Mouse (Mus musculus) G1E (cell line): Measurements from ENCODE around the gene Otog. TPM values are rescaled to one million over a fixed set of nuclear protein-coding genes. Genes with fewer than 3 reads are reported as not detected.

ENCODE experiments used
- ATAC-seq: 2 replicates; pipeline ENCODE4 v1.8.0; 2016; ENCODE audit warnings: mild to moderate bottlenecking; ENCODE audit not compliant: insufficient number of reproducible peaks, poor library complexity, low FRiP score, severe bottlenecking; ENCODE audit errors: extremely low read depth
- DNase-seq: peaks from one replicate; pipeline ENCODE4 v3.0.0; 2012; ENCODE audit warnings: low spot score
- H3K27me3 ChIP-seq: 2 replicates; pipeline ENCODE4 v1.6.1; 2012; ENCODE audit warnings: mild to moderate bottlenecking, low read length, inconsistent platforms; ENCODE audit not compliant: insufficient read depth
- H3K36me3 ChIP-seq: replicated peaks from 2 replicates; pipeline ENCODE3; 2012; ENCODE audit warnings: mild to moderate bottlenecking, inconsistent platforms
- H3K4me1 ChIP-seq: 2 replicates; pipeline ENCODE4 v1.6.1; 2012; ENCODE audit warnings: low read depth, low read length, inconsistent platforms, mixed read lengths; ENCODE audit not compliant: insufficient read depth
- H3K4me3 ChIP-seq: 2 replicates; pipeline ENCODE4 v1.5.1; 2012; ENCODE audit warnings: low read depth, mild to moderate bottlenecking, inconsistent platforms, low read length, moderate library complexity, mixed read lengths
- H3K9me3 ChIP-seq: replicated peaks from 2 replicates; pipeline ENCODE4 v1.6.1; 2012; ENCODE audit warnings: inconsistent platforms
- CTCF ChIP-seq: IDR thresholded peaks from 2 replicates; pipeline ENCODE4 v1.5.1; 2012; ENCODE audit warnings: low read depth, low read length, inconsistent platforms, mixed read lengths
- GATA1 ChIP-seq: IDR thresholded peaks from 2 replicates; pipeline ENCODE4 v1.6.1; 2012; ENCODE audit warnings: borderline replicate concordance, low read length, inconsistent platforms, mixed read lengths
- GATA2 ChIP-seq: IDR thresholded peaks from 2 replicates; pipeline ENCODE4 v1.6.1; 2012; ENCODE audit warnings: low read depth, low read length, inconsistent platforms, borderline replicate concordance
- POLR2AphosphoS5 ChIP-seq: IDR thresholded peaks from 2 replicates; pipeline ENCODE4 v1.6.1; 2012; ENCODE audit warnings: low read depth, low read length, inconsistent platforms; ENCODE audit not compliant: insufficient replicate concordance
- TAL1 ChIP-seq: conservative IDR thresholded peaks from 2 replicates; pipeline ENCODE4 v1.6.1; 2012; ENCODE audit warnings: low read depth, low read length, inconsistent platforms, mixed read lengths
- polyA plus RNA-seq: library from polyadenylated mRNA; stranded (reverse); fragments of >175 nt; gene quantifications from 2 replicates; pipeline ENCODE4 v1.2.3, GENCODE M21; 2012
- total RNA-seq, 2 experiments: library from RNA; stranded (forward) in 1 of 2; stranded (reverse) in 1 of 2; fragments of 200-1000 nt in 1 of 2; fragments of >200 nt in 1 of 2; fragmentation: Nextera tagmentation in 1 of 2; gene quantifications; 2 replicates each; pipeline ENCODE4 v1.2.3; 2014 to 2017

Gene Otog
- total and polyA plus RNA-seq, 3 experiments = 0.05 TPM; not detected in 2

- Histone ChIP-seq H3K9me3 (no peaks in the 10 kb centered on the region), H3K27me3 (peaks cover 10% of the 10 kb centered on the region), H3K4me3 (no peak overlapping the region), H3K36me3 (no peaks in the 10 kb centered on the region), H3K4me1 (no peaks in the 10 kb centered on the region)
- TF ChIP-seq GATA1 = no peak
- no peak for TF ChIP-seq GATA2
- TF ChIP-seq CTCF = no peak
- TF ChIP-seq TAL1 = no peak
- TF ChIP-seq POLR2AphosphoS5 = no peak
- ATAC-seq = no peak
- no peak for DNase-seq
Measured at GRCm38 (mm10) chr7:46236363-46236762, 4.4 kb upstream of the Otog start.

GRCm38 (mm10) chr7:46237192-46237591 lies 3.6 kb upstream of the Otog start:
- Histone ChIP-seq H3K27me3 (peaks cover 10% of the 10 kb centered on the region), H3K9me3 (no peaks in the 10 kb centered on the region), H3K4me3 (no peak overlapping the region), H3K36me3 (no peaks in the 10 kb centered on the region), H3K4me1 (no peaks in the 10 kb centered on the region)
- DNase-seq (no peak), ATAC-seq (no peak)
- TF ChIP-seq GATA2 (no peak), CTCF (no peak), TAL1 (no peak), GATA1 (no peak), POLR2AphosphoS5 (no peak)

- ATAC-seq (no peak), DNase-seq (no peak)
- H3K4me3 ChIP-seq = no peak within 1 kb of the TSS
- H3K36me3 ChIP-seq = no peaks in the 10 kb centered on the region
- no peaks in the 10 kb centered on the region for H3K9me3 ChIP-seq
- no peaks in the 10 kb centered on the region for H3K4me1 ChIP-seq
- peaks cover 10% of the 10 kb centered on the region for H3K27me3 ChIP-seq
- TF ChIP-seq GATA1 (no peak), GATA2 (no peak), CTCF (no peak), POLR2AphosphoS5 (no peak), TAL1 (no peak)
Measured at GRCm38 (mm10) chr7:46238346-46238745, 2.4 kb upstream of the Otog start, which contains the start of gene Ush1c. Gene Ush1c, minus strand, starts transcription at chr7:46238503.

GRCm38 (mm10) chr7:46240091-46240490 lies 696 bp upstream of the Otog start:
- Histone ChIP-seq H3K27me3 (peaks cover 10% of the 10 kb centered on the region), H3K36me3 (no peaks in the 10 kb centered on the region)
- TF ChIP-seq CTCF (no peak), GATA1 (no peak), GATA2 (no peak)

GRCm38 (mm10) chr7:46246876-46247275 lies 6.1 kb downstream of the Otog start:
- no peaks in the 10 kb centered on the region; the same call in 1 of the 2 replicates for H3K27me3 ChIP-seq
- H3K9me3 ChIP-seq = no peaks in the 10 kb centered on the region
- TF ChIP-seq CTCF (no peak), POLR2AphosphoS5 (no peak), GATA1 (no peak), TAL1 (no peak), GATA2 (no peak)
- no peaks in the 10 kb centered on the region for H3K36me3 ChIP-seq
- ATAC-seq = no peak
- H3K4me3 ChIP-seq = no peak overlapping the region
- DNase-seq = no peak
- H3K4me1 ChIP-seq = peaks cover 3% of the 10 kb centered on the region; the same call in 1 of the 2 replicates

More at GRCm38 (mm10) chr7:46240091-46240490, 696 bp upstream of the Otog start:
- H3K4me1 ChIP-seq = no peaks in the 10 kb centered on the region
- ATAC-seq (no peak), DNase-seq (no peak)
- H3K4me3 ChIP-seq = no peak overlapping the region
- no peaks in the 10 kb centered on the region for H3K9me3 ChIP-seq

GRCm38 (mm10) chr7:46247606-46248005 lies 6.8 kb downstream of the Otog start:
- no peak for ATAC-seq
- Histone ChIP-seq H3K27me3 (no peaks in the 10 kb centered on the region; the same call in 1 of the 2 replicates), H3K4me1 (peaks cover 3% of the 10 kb centered on the region; the same call in 1 of the 2 replicates), H3K36me3 (no peaks in the 10 kb centered on the region), H3K4me3 (no peak overlapping the region), H3K9me3 (no peaks in the 10 kb centered on the region)
- no peak for TF ChIP-seq CTCF
- no peak for TF ChIP-seq GATA1
- TF ChIP-seq GATA2 = no peak
- no peak for TF ChIP-seq POLR2AphosphoS5
- no peak for TF ChIP-seq TAL1
- no peak for DNase-seq
